Mouse (Mus musculus) neural tube, embryonic 12.5 days (tissue): ENCODE data around the gene Ppp4r1. TPM values are rescaled to one million over a fixed set of nuclear protein-coding genes. Genes with fewer than 3 reads are reported as not detected.

Experiments used
- ATAC-seq: fragments of 200-750 bp; cut with Nextera tagmentation; 2 replicates; pipeline ENCODE4 v1.8.0; 2017; ENCODE audit warnings: low read depth, mild to moderate bottlenecking, moderate TSS enrichment, moderate library complexity; ENCODE audit not compliant: low FRiP score
- H3K27ac ChIP-seq: fragments of 300-500 bp; sonication (generic); 2 replicates; pipeline ENCODE4 v1.5.1; 2016
- H3K27me3 ChIP-seq: fragments of 300-500 bp; sonication (generic); replicated peaks from 2 replicates; pipeline ENCODE4 v1.6.1; 2016; ENCODE audit warnings: mild to moderate bottlenecking
- H3K36me3 ChIP-seq: fragments of 300-500 bp; sonication (generic); 2 replicates; pipeline ENCODE4 v1.6.1; 2016; ENCODE audit warnings: mild to moderate bottlenecking
- H3K4me1 ChIP-seq: fragments of 300-500 bp; sonication (generic); 2 replicates; pipeline ENCODE4 v1.6.1; 2016
- H3K4me2 ChIP-seq: fragments of 300-500 bp; sonication (generic); replicated peaks from 2 replicates; pipeline ENCODE4 v1.6.1; 2016; ENCODE audit warnings: mild to moderate bottlenecking
- H3K4me3 ChIP-seq: fragments of 300-500 bp; sonication (generic); 2 replicates; pipeline ENCODE4 v1.5.1; 2016
- H3K9ac ChIP-seq: fragments of 300-500 bp; sonication (generic); 2 replicates; pipeline ENCODE4 v1.6.1; 2016; ENCODE audit warnings: mild to moderate bottlenecking
- H3K9me3 ChIP-seq: fragments of 300-500 bp; sonication (generic); 2 replicates; pipeline ENCODE4 v1.6.1; 2016; ENCODE audit warnings: mild to moderate bottlenecking
- WGBS: fragments of 180-500 bp; shearing (Covaris S2); methylation state at CpG from one replicate; pipeline ENCODE4 v1.1.7; 2016; 5-methylcytosine and 5-hydroxymethylcytosine counted together
- polyA plus RNA-seq: library from polyadenylated mRNA; unstranded; fragments of >200 nt; fragmentation: Nextera tagmentation; extraction: Ambion mirVana; gene quantifications from 2 replicates; pipeline ENCODE4 v1.2.1, GENCODE M21; 2016

The Ppp4r1 gene
- polyA plus RNA-seq, 1 experiment from 2014 or later = 57.7 TPM

GRCm38 (mm10) chr17:65776228-65776627 is 6.1 kb upstream of the Ppp4r1 start:
- 86% methylated on average over 1 of the region's 1 CpGs for WGBS
- Histone ChIP-seq H3K4me1 (peaks cover 11% of the 10 kb centered on the region), H3K27ac (no peak overlapping the region), H3K9me3 (no peaks in the 10 kb centered on the region), H3K27me3 (no peaks in the 10 kb centered on the region), H3K4me3 (no peak overlapping the region), H3K36me3 (no peaks in the 10 kb centered on the region), H3K9ac (no peak overlapping the region), H3K4me2 (no peak overlapping the region)
- no peak for ATAC-seq

- Histone ChIP-seq H3K4me3 (no peak overlapping the region), H3K4me2 (no peak overlapping the region), H3K36me3 (no peaks in the 10 kb centered on the region), H3K27ac (no peak overlapping the region), H3K9ac (no peak overlapping the region), H3K27me3 (no peaks in the 10 kb centered on the region), H3K4me1 (peaks cover 11% of the 10 kb centered on the region; the same call in 1 of the 2 replicates), H3K9me3 (no peaks in the 10 kb centered on the region)
- ATAC-seq = no peak
- WGBS = 86% methylated on average over 4 of the region's 4 CpGs
These were observed 4.9 kb upstream of the Ppp4r1 start for GRCm38 (mm10) chr17:65777461-65777860.

- Histone ChIP-seq H3K27me3 (no peaks in the 10 kb centered on the region), H3K36me3 (no peaks in the 10 kb centered on the region), H3K27ac (no peak overlapping the region), H3K9ac (no peak overlapping the region), H3K4me3 (no peak overlapping the region), H3K4me1 (peaks cover 14% of the 10 kb centered on the region), H3K4me2 (no peak overlapping the region), H3K9me3 (no peaks in the 10 kb centered on the region)
- WGBS = 98% methylated on average over 2 of the region's 2 CpGs
- no peak for ATAC-seq
These were observed 1.4 kb upstream of the Ppp4r1 start for GRCm38 (mm10) chr17:65780970-65781369.

GRCm38 (mm10) chr17:65783182-65784161 is 1.1 kb downstream of the Ppp4r1 start:
- H3K9ac ChIP-seq = peak overlapping the region; percentile 97
- under 1% methylated on average over 67 of the region's 135 CpGs for WGBS
- H3K4me2 ChIP-seq = peak overlapping the region; percentile 73
- ATAC-seq = peak; percentile 51
- peaks cover 4% of the 10 kb centered on the region; the same call in 1 of the 2 replicates for H3K36me3 ChIP-seq
- peaks cover 14% of the 10 kb centered on the region for H3K4me1 ChIP-seq
- no peaks in the 10 kb centered on the region for H3K9me3 ChIP-seq
- H3K4me3 ChIP-seq = peak overlapping the region; percentile 97
- peak overlapping the region; percentile 99 for H3K27ac ChIP-seq
- no peaks in the 10 kb centered on the region for H3K27me3 ChIP-seq

- Histone ChIP-seq H3K4me3 (peak overlapping the region; percentile 97), H3K36me3 (peaks cover 4% of the 10 kb centered on the region; the same call in 1 of the 2 replicates), H3K27ac (no peak overlapping the region), H3K9me3 (no peaks in the 10 kb centered on the region), H3K27me3 (no peaks in the 10 kb centered on the region), H3K9ac (no peak overlapping the region), H3K4me2 (peak overlapping the region; percentile 73), H3K4me1 (peaks cover 14% of the 10 kb centered on the region)
- WGBS = 80% methylated on average over 8 of the region's 8 CpGs
- ATAC-seq = no peak
These were observed 2.3 kb downstream of the Ppp4r1 start for GRCm38 (mm10) chr17:65784610-65785140.

GRCm38 (mm10) chr17:65785707-65786106 is 3.3 kb downstream of the Ppp4r1 start:
- H3K27ac ChIP-seq = no peak overlapping the region
- no peaks in the 10 kb centered on the region for H3K9me3 ChIP-seq
- H3K4me3 ChIP-seq = no peak overlapping the region
- peaks cover 4% of the 10 kb centered on the region; the same call in 1 of the 2 replicates for H3K36me3 ChIP-seq
- ATAC-seq = no peak
- peaks cover 14% of the 10 kb centered on the region for H3K4me1 ChIP-seq
- H3K4me2 ChIP-seq = no peak overlapping the region
- H3K27me3 ChIP-seq = no peaks in the 10 kb centered on the region
- H3K9ac ChIP-seq = no peak overlapping the region

- H3K36me3 ChIP-seq = peaks cover 4% of the 10 kb centered on the region; the same call in 1 of the 2 replicates
- 88% methylated on average over 7 of the region's 7 CpGs for WGBS
- H3K27ac ChIP-seq = no peak overlapping the region
- no peak for ATAC-seq
- H3K4me1 ChIP-seq = peaks cover 14% of the 10 kb centered on the region
- H3K9me3 ChIP-seq = no peaks in the 10 kb centered on the region
- no peak overlapping the region for H3K9ac ChIP-seq
- H3K4me2 ChIP-seq = no peak overlapping the region
- H3K4me3 ChIP-seq = no peak overlapping the region
- no peaks in the 10 kb centered on the region for H3K27me3 ChIP-seq
These were observed 3.9 kb downstream of the Ppp4r1 start for GRCm38 (mm10) chr17:65786225-65786624.

- Histone ChIP-seq H3K36me3 (peaks cover 4% of the 10 kb centered on the region; the same call in 1 of the 2 replicates), H3K9ac (no peak overlapping the region), H3K27me3 (no peaks in the 10 kb centered on the region), H3K4me2 (no peak overlapping the region), H3K27ac (no peak overlapping the region), H3K4me1 (peaks cover 8% of the 10 kb centered on the region), H3K9me3 (no peaks in the 10 kb centered on the region), H3K4me3 (no peak overlapping the region)
- ATAC-seq = no peak
- 91% methylated on average over 4 of the region's 4 CpGs for WGBS
These were observed 4.9 kb downstream of the Ppp4r1 start for GRCm38 (mm10) chr17:65787261-65787660.

GRCm38 (mm10) chr17:65788542-65789291 is 6.3 kb downstream of the Ppp4r1 start:
- ATAC-seq = no peak
- Histone ChIP-seq H3K4me3 (no peak overlapping the region), H3K36me3 (peaks cover 4% of the 10 kb centered on the region; the same call in 1 of the 2 replicates), H3K9me3 (no peaks in the 10 kb centered on the region), H3K4me2 (no peak overlapping the region), H3K9ac (no peak overlapping the region), H3K27me3 (no peaks in the 10 kb centered on the region), H3K27ac (no peak overlapping the region), H3K4me1 (peaks cover 8% of the 10 kb centered on the region)
- WGBS = 81% methylated on average over 12 of the region's 12 CpGs

- Histone ChIP-seq H3K4me2 (no peak overlapping the region), H3K9ac (no peak overlapping the region), H3K36me3 (peaks cover 4% of the 10 kb centered on the region), H3K27me3 (no peaks in the 10 kb centered on the region), H3K4me1 (peaks cover 5% of the 10 kb centered on the region), H3K9me3 (no peaks in the 10 kb centered on the region), H3K27ac (no peak overlapping the region), H3K4me3 (no peak overlapping the region)
- no peak for ATAC-seq
- 94% methylated on average over 6 of the region's 6 CpGs for WGBS
These were observed 7.2 kb downstream of the Ppp4r1 start for GRCm38 (mm10) chr17:65789576-65789975.

GRCm38 (mm10) chr17:65791161-65791560 is 8.8 kb downstream of the Ppp4r1 start:
- Histone ChIP-seq H3K9ac (no peak overlapping the region), H3K27ac (no peak overlapping the region), H3K36me3 (peaks cover 6% of the 10 kb centered on the region), H3K27me3 (no peaks in the 10 kb centered on the region), H3K4me1 (no peaks in the 10 kb centered on the region), H3K4me2 (no peak overlapping the region), H3K9me3 (no peaks in the 10 kb centered on the region), H3K4me3 (no peak overlapping the region)
- WGBS = 93% methylated on average over 2 of the region's 2 CpGs
- ATAC-seq = no peak
